Mouse (Mus musculus) right cerebral cortex, postnatal 25 days (tissue): Measurements from ENCODE around the gene Mfap3.
"Not testable (repeated sequence)": the region's sequence is repeated elsewhere in the genome, so short reads cannot be mapped to it uniquely, and the experiment has no call there.

ENCODE experiments used
- DNase-seq: peaks from one replicate; pipeline ENCODE4 v3.0.0; 2022

Mfap3 gene

GRCm38 (mm10) chr11:57531300-57531950, 13.0 kb downstream of the Mfap3 start:
- no peak for DNase-seq

- DNase-seq = no peak
These were observed 13.8 kb downstream of the Mfap3 start for GRCm38 (mm10) chr11:57532306-57532705.

- no peak for DNase-seq
These were observed 17.4 kb downstream of the Mfap3 start for GRCm38 (mm10) chr11:57535912-57536311.

GRCm38 (mm10) chr11:57539841-57540418, 21.5 kb downstream of the Mfap3 start:
- DNase-seq = no peak

GRCm38 (mm10) chr11:57540681-57541080, 22.2 kb downstream of the Mfap3 start:
- no peak for DNase-seq

- DNase-seq = peak; percentile 58
These were observed 30.4 kb downstream of the Mfap3 start for GRCm38 (mm10) chr11:57548618-57549550.

- DNase-seq = no peak
These were observed 31.8 kb downstream of the Mfap3 start for GRCm38 (mm10) chr11:57550230-57550629.

- no peak for DNase-seq
These were observed 32.6 kb downstream of the Mfap3 start for GRCm38 (mm10) chr11:57551016-57551415.

- DNase-seq = no peak
These were observed 34.7 kb downstream of the Mfap3 start for GRCm38 (mm10) chr11:57553015-57553780.

- DNase-seq = not testable (repeated sequence)
These were observed 39.5 kb downstream of the Mfap3 start for GRCm38 (mm10) chr11:57557936-57558335.

GRCm38 (mm10) chr11:57564564-57564963, 46.1 kb downstream of the Mfap3 start:
- DNase-seq = no peak

- DNase-seq = no peak
These were observed 47.9 kb downstream of the Mfap3 start for GRCm38 (mm10) chr11:57566091-57567035.

GRCm38 (mm10) chr11:57568950-57569490, 50.6 kb downstream of the Mfap3 start:
- no peak for DNase-seq

GRCm38 (mm10) chr11:57571035-57571434, 52.6 kb downstream of the Mfap3 start:
- DNase-seq = no peak

- no peak for DNase-seq
These were observed 55.3 kb downstream of the Mfap3 start for GRCm38 (mm10) chr11:57573686-57574274.

- DNase-seq = no peak
These were observed 58.5 kb downstream of the Mfap3 start for GRCm38 (mm10) chr11:57576871-57577515.

GRCm38 (mm10) chr11:57582818-57583635, 64.6 kb downstream of the Mfap3 start:
- no peak for DNase-seq
